Mouse (Mus musculus): Measurements from ENCODE around the gene En1.

Gene En1

DNA sequence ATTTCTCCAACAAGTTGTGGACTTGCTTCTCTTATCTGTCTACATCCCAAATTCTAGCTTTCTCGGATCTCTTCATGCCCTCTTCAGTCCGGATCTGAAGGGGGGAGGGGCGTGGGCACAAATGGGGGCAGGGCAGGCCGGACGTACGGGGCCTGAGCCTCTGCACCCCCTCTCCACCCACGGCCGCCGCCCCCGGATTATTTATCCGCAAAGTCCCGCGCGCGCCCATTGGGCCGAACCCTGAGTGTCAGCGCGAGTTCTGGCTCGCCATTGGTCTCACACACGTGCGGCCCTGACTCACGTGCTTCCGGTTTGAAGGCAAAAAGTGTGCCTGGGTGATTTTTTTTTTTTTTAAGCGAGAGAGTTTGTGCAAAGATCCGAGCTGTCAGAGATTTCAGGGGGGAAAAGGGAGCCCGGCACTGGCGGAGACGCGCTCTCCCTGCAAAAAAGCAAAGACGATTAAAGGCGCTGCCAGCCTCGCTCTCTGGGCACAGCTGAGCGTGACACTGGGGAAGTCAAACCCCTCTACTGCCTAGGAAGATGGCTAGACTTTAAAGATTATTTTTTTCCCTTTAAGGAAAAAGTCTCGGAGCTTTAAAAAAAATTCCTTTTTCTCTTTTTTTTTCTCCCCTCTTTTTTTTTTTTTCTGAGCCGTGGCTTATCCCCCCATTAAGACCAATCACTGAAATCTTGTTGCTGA lies at the start of gene En1:
Gene En1 (plus strand): TSS at position 388 of the 700 bp plus-strand sequence.
- peak; percentile 99 for DNase-seq (ENCODE audit: low read depth)

DNA sequence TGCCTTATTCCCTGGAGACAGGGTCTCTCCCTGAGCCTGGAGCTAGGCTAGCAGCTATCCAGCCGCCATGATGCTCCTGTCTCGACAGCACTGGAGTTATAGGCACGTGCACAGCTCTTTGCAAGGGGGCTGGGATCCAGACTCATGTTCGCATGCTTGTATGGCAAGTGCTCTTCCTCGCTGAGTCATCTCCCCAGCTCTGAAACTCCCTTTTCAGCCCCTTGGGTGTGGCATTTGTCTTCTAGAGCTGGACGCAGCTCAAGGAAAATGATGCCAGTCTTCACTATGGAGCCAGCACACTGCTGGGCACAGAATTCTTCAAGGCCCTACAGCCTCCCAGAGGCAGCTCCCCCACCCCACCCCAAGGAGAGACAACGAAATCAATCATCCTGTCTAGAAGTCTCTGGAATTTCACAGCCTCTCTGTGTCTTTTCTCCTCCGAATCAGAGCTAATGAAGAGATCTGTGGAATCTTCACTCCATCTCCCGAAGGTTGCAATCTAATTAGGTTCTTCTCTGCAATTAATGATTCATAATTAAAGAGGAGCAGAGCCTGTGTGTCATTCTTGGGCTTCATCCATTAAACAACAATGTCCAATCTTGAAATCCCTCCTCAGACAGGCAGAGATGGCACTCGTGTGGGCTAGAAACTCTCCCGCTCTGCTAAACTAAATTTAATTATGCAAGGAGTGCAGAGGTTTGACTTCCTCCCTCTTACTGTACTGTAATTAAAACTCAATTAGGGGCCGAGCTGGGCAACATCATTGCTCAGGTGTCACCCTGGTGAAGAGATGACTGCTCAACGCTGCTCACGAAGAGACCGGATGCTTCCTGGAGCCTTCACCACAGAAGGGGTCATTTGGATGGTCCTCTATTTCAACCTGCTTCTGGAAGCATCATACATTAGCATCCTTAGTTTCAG lies 45.0 kb upstream of the En1 start:
- DNase-seq (ENCODE audit: low read depth): peak; percentile 20

DNA sequence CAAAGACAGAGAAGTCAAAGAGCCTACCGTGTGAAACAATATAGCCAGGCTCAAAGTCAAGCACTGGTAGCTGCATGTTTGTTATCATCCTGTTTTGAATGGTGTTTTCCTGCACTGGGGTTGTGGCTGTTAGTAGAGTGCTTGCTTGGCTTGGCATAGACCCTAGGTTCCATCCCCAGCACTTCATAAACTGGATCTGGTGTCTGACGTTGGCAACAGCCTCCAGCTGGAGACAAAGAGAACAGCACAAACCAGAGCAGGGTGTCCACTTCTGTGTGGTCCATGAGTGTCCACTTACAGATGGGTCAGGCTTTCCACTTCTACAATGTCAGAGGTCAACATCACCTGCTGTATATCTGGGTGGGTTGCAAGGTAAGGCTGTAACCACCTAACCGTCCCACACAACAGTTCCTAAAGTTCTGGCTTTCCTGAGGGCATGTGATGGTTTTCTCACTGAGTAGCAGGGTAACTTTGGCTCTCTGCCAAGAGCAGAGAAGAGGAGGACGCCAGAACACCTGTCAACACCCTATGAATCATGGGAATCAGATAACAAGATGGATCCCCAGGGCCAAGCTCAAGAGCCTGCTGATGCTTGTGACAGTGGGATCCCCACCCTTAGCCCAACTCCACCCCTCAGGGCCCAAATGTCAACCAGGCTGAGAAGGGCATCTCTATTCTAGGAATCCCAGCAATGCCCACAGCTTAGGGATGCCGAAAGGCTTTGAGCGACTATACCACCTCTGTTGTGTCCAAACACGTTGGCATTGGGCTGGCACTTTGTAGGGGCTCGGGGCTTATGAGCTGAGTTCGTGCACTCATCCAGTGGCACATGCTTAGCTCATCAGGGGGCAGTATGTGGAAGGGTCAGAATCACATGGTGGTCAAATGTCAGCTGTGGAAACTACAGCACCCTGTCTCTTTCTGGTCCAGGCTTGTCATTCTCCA lies 43.6 kb upstream of the En1 start:
- DNase-seq (ENCODE audit: low read depth): peak; percentile 51

DNA sequence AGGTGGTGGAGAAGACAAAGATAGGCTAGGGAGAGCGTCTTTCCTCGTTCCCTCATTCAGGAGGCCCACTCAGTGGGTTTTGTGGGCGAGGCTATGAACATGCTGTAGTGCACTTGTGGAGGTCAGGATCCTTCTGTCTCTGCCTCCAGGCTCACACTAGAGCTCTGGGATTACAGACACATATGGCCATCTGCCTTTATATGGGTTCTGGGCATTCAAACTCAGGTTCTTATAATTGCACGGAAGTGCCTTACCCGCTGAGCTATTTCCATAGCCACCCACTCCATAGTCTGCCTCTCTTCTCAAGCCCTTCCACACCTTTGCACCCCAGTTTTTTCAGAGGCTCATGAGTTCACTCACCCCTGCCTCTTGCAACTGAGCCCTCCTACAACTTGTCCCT lies 42.3 kb upstream of the En1 start:
- no peak for DNase-seq (ENCODE audit: low read depth)

DNA sequence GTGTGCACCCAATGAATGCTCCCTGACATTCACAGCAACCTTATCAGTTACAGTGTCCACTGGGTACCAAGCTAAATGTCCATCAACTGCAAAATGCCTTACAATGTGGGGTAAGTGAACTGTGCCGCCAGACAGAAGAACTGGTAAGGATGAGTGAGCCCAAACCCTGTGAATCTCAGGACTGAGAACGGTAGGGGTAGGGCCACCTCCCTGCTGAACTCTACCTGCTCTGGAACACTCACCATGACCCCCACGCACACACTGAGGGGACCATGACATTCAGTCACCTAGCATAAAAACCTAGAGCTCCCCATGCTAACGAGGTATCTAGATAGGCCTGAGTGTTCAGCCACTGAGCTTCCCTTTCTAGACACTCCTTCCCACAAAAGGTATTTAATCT lies 20.9 kb upstream of the En1 start:
- no peak for DNase-seq (ENCODE audit: low read depth)

DNA sequence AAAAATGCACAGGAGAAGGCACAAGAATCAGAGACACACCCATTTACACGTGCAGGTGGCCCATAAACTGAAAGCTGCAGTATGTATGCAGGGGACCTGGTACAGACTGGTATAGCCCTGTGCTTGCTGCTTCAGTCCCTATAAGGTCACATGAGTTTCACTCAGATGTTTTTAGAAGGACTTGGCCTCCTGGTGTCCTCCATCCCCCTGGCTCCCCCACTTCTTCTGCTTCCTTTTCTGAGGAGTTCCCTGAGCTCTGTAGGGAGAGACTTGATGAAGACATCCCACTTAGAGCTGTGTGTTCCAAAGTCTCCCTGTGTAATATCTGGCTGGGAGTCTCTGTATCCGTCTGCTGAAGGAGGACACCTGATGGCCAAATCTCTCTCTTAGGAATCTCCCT lies 16.7 kb upstream of the En1 start:
- DNase-seq (ENCODE audit: low read depth): no peak

DNA sequence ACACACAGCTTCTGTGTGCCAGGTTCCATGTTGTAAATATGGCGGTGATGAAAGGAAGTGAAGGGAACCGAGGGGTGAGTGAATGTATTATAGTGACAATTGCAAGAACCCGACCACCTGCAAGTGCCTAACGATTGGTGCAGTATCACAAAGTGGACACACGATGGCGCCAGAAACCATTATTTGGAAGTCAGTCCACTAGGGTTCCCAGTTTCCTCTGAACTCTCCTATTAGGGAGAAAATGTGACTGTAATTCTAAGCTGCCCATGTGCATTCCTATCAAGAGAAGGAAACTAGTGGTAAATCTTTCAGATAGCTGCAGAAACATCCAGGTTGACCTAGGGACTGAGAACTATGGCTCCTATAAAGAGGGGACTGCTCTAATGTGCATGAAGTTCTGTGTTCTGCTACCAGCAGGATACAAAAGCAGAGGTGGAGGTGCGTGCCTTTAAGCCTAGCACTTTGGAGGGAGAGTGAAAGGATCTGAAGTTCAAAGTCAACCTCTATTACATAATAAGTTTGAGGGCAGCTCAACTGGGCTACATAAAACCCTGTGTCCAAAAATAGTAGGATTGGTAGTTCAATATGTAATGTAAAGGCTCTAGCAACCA lies 15.6 kb upstream of the En1 start:
- DNase-seq (ENCODE audit: low read depth): peak; percentile 91

DNA sequence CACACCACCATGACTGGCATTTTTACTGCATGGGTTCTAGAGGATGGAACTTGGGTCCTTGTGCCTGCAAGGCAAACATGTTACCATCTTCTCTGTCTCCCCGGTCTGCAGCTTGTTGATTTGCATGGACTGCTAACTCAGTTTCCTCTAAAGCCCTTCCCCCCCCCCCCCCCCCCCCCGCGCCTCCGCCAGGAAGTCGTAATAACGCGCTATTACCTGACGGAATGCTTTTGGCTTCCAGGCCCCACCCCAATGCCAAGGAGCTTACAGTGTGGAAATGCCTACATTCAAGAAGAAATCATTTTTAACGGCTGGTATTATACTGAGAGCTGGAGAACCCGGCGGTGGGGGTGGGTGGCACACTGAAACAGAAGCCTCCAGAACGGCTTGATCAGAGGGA lies 14.8 kb upstream of the En1 start:
- no peak for DNase-seq (ENCODE audit: low read depth)

DNA sequence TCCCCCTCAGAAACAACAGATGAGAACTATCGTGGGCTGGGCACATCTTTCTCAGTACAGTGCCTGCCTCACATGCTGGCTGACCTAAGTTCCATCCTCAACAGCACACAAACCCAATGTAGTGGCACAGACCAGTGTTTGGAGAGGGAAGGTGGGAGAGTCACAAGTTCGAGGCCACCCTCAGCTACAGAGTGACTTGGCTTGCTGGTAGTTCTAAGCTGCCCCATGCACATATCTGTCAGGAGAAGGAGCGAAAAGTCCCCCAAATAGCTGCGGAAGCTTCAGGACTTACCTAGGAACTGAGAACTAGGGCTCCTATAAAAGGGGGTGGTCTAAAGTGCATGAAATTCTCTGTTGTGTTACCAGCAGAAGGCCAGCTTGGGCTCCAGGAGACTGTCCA lies 14.3 kb upstream of the En1 start:
- no peak for DNase-seq (ENCODE audit: low read depth)

DNA sequence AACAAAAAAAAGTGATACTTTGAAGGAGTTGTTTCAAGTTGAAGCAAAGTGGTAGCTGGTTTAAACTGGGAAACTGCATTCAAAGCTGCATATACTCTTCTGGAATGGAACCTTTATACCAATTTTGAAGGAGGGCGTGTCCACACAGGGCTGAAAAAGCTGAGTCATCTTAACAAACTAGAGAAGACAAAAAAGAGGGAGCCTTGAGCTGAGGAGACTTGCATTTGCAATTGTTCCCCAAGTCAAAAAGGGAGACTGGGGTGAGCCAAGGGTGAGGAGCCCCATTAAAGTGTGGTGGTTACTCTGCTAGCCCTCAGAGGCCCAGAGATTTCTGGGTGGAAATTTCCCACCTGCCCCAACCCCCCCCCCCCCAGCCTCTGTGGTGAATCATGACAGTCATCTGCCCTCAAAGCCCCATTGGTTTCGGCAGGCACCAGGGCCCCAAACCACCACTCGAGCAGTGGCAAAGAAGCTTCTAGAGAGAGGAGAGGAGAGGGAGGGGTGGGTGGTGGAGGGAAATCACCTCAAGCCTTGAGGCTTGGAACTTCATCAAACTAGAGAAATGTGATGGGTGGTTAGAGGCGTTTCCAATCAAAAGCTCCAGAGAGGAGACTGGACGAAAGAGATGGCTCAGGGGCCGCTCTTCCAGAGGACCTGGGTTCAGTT lies 13.7 kb upstream of the En1 start:
- DNase-seq (ENCODE audit: low read depth): peak; percentile 68

DNA sequence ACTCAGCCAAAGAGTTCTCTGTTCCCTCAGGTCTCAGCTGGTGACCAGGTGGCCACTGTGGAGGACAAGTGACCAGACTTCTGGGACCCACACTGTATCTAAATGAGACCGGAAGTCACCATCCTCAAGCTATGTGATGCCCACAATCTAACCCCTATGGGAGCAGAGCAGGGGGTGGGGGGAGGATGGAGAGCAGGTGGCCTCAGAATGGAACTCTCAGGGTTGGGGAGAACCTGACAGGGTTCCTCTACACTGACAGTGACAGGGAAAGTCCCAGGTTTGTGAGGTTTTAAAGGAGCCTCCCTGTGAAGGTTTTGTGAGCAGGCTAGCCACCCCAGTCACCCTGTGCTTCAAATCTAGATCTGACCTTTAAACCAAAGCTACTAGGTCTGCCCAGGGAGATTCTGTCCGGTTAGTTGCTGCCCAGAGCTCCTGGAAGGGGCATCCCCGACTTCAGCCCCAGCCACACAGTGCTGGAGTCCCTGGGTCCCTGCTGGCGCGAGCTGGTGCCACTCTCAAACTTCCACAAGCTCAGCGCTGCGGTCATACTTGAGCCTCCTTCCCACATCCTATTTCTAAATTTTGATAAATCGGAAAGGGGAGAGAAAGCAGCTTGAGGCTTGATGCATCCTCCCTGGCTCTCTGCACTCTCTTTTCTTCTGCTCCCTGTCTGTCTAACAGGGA lies 8.8 kb upstream of the En1 start:
- no peak for DNase-seq (ENCODE audit: low read depth)

DNA sequence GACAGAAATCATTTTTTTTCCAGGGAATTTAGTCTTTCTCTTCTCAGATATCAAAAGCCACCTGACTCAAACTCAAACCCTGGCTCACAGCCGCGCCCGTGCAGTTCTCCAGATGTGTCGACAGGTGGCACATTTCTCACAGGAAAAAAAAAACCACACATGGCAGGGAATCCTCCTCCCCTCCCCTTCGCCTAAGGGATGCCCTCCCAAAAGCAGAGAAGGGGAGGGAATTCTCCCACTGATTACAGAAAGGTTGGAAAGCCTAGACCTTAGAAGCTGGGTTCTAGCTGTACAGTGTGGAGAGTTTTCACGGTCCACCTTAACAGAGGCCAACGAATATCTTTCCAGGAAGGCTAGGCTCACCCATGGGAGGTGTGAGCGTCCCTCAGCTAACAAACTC lies 7.6 kb upstream of the En1 start:
- DNase-seq (ENCODE audit: low read depth): peak; percentile 87

DNA sequence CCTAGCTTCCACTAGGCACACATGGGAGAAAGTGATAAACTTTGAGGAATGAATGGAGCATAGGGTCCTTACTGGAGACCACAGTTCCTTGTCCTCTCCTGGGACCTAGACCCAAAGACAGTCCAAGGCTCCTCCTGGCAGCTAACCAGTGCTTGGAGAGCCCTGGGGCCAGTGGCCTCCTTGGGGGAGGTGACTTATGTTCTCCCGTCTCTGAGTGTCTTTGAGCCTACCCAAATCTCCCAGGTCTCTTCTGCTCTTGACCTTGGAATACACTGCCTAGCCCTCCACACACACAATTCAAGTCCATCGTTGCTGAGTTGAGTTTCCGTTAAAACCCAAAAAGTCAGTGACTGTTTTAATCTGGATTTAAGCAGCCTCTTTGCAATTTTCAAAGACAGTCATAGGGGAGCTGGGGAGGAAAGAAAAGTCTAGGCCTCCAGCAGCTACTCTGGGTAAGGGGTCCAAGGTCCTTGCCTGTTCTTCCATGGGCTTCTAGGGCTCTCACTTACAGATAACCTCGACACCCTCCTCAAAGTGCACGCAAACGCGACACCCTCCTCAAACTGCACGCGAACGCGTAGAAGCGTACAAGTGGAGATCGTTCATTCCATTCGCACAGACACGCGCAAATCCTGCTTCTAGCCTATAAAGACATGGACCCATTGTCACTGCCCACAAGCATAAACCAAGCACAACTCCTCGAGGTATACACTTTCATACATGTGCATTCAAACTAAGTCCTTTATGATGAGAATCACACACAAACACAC lies 6.6 kb upstream of the En1 start:
- DNase-seq (ENCODE audit: low read depth): no peak

DNA sequence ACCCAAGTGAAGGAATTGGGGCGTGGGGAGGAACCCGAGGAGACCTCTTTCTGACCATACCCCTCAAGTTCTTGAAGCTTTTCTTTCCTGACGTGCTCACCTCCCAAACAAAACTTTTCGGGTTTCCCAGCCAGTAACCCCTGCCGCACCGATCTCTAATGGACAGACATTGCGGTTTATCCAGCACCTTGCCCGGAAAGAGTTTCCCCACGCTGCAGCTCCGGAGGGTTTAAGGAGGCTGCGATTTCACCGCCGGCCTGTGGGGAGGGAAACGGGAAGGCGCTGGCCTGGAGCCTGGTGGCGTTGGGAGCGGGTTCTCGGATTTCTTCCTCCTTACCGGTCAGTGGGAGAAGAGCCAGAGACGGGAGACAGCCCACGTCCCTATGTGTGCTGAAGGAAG lies 5.9 kb upstream of the En1 start:
- peak; percentile 90 for DNase-seq (ENCODE audit: low read depth)

DNA sequence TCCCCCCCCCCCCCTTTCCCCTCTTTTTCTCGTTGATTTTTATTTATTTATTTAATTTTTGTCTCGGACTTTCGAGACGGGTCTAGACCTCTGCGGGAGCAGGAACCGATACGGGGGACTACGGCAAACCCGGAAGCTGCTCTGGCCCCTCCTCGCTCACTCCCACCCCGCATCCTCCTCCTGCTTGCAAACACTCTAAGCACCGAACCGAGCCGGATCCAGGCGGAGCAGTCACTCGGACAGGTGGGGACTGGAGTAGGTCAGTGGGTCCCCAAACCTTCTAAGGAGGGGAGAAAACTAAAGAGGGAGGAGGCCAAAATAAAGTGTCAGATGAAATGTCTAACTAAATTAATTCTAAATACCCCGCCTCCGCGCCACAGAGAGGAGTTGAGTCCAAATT lies 5.4 kb upstream of the En1 start:
- peak; percentile 83 for DNase-seq (ENCODE audit: low read depth)

DNA sequence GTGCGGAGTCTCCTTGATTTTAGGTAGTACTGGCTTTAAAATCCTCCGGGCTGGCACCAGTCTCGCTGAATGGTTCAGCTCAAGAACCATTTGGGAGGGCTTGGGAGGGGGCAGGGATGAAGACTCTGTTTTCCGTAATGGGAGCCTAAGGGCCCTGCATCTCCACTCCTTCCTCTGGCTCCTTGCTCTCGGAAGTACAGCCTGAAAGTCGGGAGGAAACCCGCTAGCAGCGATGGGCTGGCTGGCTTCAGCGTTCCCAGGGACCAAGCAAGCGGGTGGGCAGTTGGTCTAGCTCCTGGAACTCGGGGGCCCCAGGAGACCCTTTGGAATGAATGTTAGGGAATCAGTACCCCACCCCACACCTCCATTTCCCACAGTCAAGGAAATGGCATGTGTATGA lies 4.9 kb upstream of the En1 start:
- DNase-seq (ENCODE audit: low read depth): peak; percentile 66

DNA sequence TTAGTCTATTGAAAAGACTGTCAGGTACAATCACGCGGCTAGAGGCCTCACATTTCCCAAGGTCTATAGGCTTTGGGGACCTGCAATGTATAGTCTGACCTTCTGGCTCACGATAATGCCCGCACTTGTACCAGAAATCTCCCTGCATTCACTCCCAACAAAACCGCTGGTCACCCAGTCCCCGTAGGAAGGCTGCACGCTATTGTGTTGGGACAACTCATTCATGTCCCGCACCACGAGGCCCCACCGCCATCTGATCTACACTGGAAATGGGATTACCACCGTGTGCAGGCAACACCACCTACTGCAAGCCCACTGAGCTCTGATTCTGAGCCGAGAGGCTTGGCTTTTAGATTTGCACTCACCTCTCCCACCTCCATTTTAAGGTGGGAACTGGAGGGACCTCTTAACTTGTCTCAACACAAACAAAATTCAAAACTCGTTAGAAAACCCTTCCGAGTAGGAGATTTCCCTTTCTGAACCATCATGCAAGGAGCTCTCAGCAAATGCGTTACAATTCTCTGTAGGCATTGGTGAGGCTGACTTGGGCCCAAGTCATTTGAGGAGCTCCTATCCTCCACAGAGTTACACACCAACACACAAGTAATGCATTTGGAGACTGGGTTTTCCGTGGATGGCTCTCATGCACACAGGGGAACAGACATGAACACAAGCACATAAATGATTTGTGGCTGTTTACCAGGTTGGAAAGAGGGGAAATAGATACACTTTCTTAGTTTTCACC lies 3.9 kb upstream of the En1 start:
- DNase-seq (ENCODE audit: low read depth): no peak

DNA sequence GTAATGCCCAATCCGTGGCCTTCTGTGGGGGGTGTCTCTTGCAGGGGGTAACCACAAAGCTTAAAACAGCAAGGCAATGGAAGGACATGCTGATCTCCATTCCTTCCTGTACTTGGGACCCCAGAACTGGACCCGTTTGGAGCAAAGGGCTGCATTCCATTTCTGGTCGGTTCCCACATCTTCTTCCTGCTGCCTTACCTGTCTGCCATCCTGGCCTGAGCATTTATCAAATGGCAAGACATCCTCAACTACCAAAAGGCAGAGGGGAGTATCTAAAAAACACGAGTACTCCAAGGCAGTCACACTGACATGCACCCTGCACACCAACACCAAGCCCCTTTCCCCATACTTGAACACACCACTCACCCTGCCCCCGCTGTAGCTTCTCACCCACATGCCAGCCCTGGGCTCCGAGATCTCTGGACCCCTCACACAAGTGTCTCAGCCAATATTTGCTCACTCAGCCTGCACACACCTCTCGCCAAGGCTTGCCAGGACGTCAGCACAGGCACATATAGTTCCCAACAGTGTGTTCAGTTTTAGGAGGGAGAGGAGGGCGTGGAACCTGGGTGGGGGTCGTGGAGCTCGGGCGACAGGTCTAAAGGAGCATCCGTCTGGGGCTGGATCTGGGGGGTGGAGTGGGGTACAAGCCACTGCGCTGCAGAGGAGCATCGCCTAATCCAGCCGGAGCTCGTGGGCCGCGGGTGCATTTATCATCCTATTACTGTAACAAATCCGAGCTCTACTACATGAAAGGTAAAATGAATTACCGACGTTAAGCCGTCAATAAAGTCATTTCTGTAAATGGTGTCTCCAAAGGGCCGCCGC lies 2.7 kb upstream of the En1 start:
- no peak for DNase-seq (ENCODE audit: low read depth)

DNA sequence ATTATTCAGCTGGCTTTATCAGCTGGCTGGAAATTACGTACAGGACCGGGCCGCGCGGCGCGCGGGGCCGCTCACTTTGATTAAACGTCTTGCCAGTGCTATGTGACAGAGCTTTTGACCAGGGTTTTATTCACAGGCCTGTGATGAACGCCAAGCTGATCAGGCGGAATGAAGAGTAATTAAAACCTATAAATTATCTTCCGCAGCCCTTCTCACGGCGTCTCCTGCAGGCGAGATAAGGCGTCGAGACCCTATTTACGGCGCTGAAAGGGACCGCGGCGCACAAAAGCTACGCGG lies 2.1 kb upstream of the En1 start:
- peak; percentile 36 for DNase-seq (ENCODE audit: low read depth)
